Mouse (Mus musculus) monocyte, adult 59 days (primary cell): ENCODE measurements around the gene Zmynd15. TPM values are rescaled to one million over a fixed set of nuclear protein-coding genes. Genes with fewer than 3 reads are reported as not detected.

Experiments
- total RNA-seq, 2 experiments: library from RNA; stranded (reverse); gene quantifications; one replicate each; pipeline ENCODE4 v1.2.4; 2023

Zmynd15 gene
- total RNA-seq, result 1 to 10 TPM; 1.0 to 1.8 TPM

DNA sequence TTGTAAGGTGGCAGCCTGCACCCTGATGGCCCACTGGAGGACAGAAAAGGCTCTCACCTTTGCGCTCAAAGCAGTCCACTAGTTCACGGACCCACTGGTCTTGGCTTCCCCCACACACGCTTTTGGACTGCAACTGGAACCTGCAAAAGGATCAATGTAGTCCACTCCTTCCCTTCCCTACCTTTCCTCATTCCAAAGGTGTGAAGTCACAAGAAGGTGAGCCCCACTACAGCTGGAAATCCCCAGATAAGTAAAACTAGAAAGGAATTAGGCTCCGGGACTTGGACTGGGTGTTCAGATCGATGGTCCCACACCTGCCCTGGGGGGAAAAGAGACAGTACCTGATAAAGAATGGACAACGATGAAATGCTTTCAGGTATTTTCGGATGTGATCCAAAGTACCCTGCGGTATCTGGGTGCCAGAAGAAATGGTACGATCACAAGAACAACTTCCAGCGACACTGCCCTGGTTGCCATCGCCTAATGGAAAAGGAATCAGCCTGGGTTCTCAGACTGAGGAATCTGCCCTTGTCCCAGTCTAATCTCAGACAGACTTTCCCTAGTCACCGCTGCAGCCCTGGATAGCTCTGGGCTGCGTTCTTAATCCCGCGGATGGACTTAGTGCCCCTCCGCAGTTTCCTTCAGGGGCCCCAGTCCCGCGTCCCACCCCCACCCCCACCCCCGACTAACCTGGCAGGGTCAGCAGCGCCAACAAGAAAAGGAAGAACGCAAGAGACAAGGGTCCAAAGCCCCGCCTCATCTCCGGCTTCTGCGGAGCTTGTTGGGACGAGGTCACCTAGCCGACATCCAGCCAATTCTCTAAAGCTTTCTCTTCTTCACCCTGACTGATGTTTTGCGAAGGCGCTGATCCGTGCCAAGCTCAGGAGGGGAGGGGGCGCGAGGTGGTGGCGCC, at the start of gene Zmynd15:
Gene Zmynd15, plus strand, starts transcription at position 746 of the 913 bp plus-strand sequence.

DNA sequence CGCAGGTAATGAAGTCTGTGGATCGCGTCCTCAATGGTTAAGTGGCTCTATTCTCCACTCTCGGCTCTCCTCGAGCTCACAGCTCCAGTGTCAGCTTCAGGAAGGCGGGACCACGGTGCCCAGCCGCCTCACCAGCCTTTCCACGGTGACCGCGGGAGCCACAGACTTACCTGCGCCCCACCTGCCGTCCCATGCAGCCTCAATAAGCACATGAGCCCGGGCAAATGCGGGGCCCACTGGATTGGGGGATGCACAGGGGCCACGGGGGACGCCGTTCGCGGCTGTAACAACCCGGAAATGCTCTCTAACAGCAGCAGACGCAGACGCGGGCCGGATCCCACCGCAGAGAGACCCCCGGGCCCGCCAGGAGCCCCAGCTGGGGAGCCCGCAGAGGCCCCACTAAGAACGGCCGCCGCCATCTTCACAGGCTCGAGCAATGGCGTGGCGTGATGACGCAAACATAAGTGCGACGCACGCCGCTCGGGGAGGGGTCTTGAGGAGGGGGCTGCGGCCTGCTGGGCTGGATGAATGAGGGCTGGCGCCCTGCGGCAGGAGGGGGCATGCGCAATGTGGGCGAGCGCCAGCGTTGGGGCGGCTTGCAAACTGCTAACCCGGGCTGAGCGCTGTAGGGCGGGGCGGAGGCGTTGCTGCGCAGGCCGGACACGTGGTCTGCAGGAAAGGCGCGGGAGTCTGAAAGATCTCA, 49.5 kb upstream of the Zmynd15 start, which contains the start of gene Pelp1:
Gene Pelp1, minus strand, starts transcription at position 438 of the 703 bp plus-strand sequence.

DNA sequence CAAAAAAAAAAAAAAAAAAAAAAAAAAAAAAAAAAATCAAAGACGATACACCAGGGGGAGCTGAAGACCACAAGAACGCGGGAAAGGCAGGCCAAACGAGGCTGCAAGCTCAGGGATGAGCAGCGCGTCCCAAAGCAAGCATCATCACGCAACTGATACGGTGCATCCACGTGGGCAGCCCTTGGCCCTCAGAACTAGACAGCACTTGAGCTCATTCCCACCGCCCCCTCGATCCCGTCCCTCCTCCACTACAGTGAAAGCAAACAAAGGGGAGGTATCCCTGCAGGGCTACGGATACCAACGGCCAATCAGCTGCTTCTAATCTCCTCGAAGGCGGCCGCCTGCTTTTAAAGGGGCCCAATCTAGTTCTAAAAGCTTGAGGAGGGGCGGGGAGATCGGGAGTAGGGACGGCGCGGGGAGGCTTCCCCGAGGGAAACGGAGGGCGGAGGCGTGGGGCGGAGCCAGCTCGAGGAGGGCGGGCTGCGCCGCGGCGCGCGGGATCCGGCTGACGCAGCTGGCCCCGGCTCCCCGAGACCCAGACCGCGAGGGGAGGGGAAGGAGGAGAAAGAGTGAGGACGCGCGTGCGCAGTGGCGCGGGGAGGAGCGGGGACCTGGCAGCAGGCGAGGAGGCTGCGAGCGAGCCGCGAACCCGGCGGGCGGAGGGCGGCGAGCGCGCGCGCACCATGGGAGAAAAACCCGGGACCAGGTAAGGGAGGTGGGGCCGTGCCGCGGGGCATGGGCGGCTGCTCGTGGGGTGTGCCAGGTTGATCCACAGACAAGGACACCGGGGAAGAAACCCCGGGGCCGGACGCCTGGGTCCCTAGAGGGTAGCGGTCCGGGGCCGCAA, 27.0 kb upstream of the Zmynd15 start, which contains the start of gene Arrb2:
Gene Arrb2, plus strand, starts transcription at position 588 of the 847 bp plus-strand sequence.

DNA sequence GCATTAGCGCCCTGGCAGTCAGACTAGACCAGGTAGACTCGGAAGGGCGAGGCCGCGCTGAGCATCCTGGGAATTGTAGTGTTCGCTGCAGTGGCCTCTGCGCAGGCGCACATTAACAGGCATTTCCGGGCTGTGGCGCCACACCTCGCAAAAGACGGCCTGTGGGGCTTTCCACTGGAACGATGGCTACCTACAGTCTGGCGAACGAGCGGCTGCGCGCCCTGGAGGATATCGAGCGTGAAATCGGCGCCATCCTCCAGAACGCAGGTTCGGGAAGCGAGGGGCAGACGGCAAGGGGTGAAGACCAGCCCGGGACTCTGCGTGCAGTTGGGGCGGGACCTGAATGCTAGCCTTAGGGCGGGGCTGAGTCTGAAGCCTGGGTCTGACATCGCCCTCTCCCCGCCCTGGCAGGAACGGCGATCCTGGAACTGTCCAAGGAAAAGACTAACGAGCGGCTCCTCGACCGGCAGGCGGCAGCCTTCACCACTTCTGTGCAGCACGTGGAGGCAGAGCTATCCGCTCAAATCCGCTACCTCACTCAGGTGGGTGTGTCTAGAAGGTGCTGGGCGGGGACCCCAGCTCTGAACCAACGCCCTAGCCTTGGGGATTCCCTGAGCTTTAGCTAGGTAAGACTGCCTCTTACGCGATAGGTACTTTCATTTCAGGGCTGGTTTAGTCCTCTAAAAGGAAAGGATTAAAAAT, 7.3 kb upstream of the Zmynd15 start, which contains the start of gene Med11:
Gene Med11, plus strand, starts transcription at position 123 of the 702 bp plus-strand sequence.

DNA sequence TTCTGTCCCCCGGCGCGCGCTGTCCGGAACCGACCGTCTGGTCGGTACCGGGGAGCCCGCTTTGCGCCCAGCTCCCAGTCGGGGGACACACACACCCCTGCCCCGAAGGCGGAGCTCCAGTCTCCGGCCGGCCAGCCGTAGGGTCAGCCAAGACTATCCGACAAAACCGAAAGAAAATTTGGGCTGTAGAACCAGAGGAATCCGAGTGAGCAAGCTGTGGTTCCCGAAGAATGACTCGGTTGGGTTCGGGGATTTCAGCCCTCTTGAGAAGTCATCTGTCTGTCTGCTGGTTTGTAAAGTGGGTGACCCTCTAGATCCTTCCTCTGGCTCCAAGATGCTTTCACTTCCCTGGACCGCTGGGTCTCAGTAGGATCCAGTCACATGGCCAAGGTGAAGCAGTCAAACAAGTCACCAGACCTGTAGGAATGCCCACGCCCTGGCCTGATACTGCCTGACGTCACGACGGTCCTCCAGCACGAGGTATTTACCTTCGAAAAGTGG, 418 bp downstream of the Zmynd15 start, which contains the start of gene Cxcl16:
Gene Cxcl16, minus strand, starts transcription at position 384 of the 501 bp plus-strand sequence.

DNA sequence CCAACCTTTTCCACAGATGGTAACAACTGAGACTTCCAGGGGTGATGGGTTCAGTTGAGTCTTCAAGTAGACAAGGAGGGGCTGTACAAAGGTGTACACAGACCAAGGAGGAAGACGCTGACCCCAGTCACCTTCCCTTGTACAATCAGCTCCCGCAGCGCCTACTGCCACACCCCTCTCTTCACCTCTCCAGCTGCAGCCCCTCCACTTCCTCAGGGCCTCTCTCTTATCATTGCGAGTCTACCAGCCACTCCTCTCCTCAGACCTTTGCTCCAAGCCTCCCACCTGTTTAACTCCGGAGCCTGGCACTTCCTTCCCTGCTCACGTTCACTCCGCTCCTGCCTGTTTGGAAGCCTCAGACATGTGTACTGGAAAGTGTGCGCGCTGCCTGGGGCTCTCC, 45.7 kb downstream of the Zmynd15 start, which contains the start of gene Tm4sf5:
Gene Tm4sf5, plus strand, starts transcription at position 275 of the 400 bp plus-strand sequence.

DNA sequence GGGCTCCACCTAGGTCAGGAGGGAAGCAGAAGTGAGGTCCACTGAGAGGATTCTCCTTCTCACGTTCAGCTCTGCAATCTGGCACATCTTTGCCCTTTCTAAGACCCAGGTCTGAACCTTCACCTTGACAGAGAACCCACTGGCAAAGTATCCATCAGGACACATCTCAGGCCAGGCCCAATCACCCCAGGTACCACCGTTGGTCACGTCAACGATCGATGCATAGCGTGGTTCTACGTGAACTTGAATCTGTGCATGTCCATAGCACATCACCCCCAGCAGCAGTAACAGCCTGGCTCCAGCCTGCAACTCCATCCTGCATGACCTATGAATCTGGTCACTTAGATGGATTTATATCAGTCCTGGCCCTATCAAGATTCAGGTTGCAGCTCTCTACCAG, 55.1 kb downstream of the Zmynd15 start, which contains the start of gene Vmo1:
Gene Vmo1, minus strand, starts transcription at position 329 of the 400 bp plus-strand sequence.

Other genes starting within 250 kb of the Zmynd15 start
- gene Slc16a11, start 246.7 kb upstream of the Zmynd15 start, total RNA-seq, result not detected
- 1 to 10 TPM; 4.2 to 6.0 TPM for gene Slc16a13, start 238.4 kb upstream of the Zmynd15 start, total RNA-seq
- not detected for gene Bcl6b, start 229.6 kb upstream of the Zmynd15 start, total RNA-seq
- gene 0610010K14Rik, start 221.5 kb upstream of the Zmynd15 start, total RNA-seq, result 10 to 100 TPM; 43.5 to 48.2 TPM
- gene Gm21988, start 219.6 kb upstream of the Zmynd15 start, total RNA-seq, result 1 to 10 TPM; 4.6 to 5.0 TPM
- gene Rnasek, start 219.6 kb upstream of the Zmynd15 start, total RNA-seq, result 100 to 1,000 TPM; 119 to 173 TPM
- under 1 TPM in 1 of 2 experiments, not detected in 1; 0.21 TPM for gene Alox12, start 204.1 kb upstream of the Zmynd15 start, total RNA-seq
- gene Alox12e, start 136.8 kb upstream of the Zmynd15 start, total RNA-seq, result not detected
- gene Alox15, start 107.4 kb upstream of the Zmynd15 start, total RNA-seq, result 10 to 100 TPM; 12.3 to 36.9 TPM
- 10 to 100 TPM; 15.9 to 18.6 TPM for gene Pelp1, start 49.4 kb upstream of the Zmynd15 start, total RNA-seq
- gene Arrb2, start 26.8 kb upstream of the Zmynd15 start, total RNA-seq, result 100 to 1,000 TPM; 313 to 322 TPM
- gene Med11, start 7.5 kb upstream of the Zmynd15 start, total RNA-seq, result 10 to 100 TPM; 39.5 to 44.4 TPM
- gene Cxcl16, start 551 bp downstream of the Zmynd15 start, total RNA-seq, result 10 to 100 TPM; 51.6 to 62.4 TPM
- 1 to 10 TPM in 1 of 2 experiments, not detected in 1; 1.7 TPM for gene Tm4sf5, start 45.8 kb downstream of the Zmynd15 start, total RNA-seq
- not detected for gene Vmo1, start 55.2 kb downstream of the Zmynd15 start, total RNA-seq
- not detected for gene Gltpd2, start 59.8 kb downstream of the Zmynd15 start, total RNA-seq
- 100 to 1,000 TPM; 118 to 124 TPM for gene Psmb6, start 65.9 kb downstream of the Zmynd15 start, total RNA-seq
- gene Gm40193, start 73.5 kb downstream of the Zmynd15 start, total RNA-seq, result not detected
- 10 to 100 TPM; 19.1 to 19.5 TPM for gene Pld2, start 80.6 kb downstream of the Zmynd15 start, total RNA-seq
- 100 to 1,000 TPM; 215 to 216 TPM for gene Mink1, start 103.4 kb downstream of the Zmynd15 start, total RNA-seq
- gene 4930544D05Rik, start 156.4 kb downstream of the Zmynd15 start, total RNA-seq, result not detected
- not detected for gene Chrne, start 159.8 kb downstream of the Zmynd15 start, total RNA-seq
- gene Gp1ba, start 179.7 kb downstream of the Zmynd15 start, total RNA-seq, result not detected
- gene Rnf167, start 187.8 kb downstream of the Zmynd15 start, total RNA-seq, result 10 to 100 TPM; 75.4 to 76.7 TPM
- 10 to 100 TPM; 75.2 to 82.1 TPM for gene Slc25a11, start 188.0 kb downstream of the Zmynd15 start, total RNA-seq
- 1,000 to 10,000 TPM; 1,347 to 1,617 TPM for gene Pfn1, start 195.2 kb downstream of the Zmynd15 start, total RNA-seq
- gene Eno3, start 197.8 kb downstream of the Zmynd15 start, total RNA-seq, result 100 to 1,000 TPM; 117 to 142 TPM
- gene Spag7, start 210.0 kb downstream of the Zmynd15 start, total RNA-seq, result 10 to 100 TPM; 34.8 to 45.8 TPM
- 100 to 1,000 TPM; 102 to 115 TPM for gene Camta2, start 228.7 kb downstream of the Zmynd15 start, total RNA-seq
- not detected for gene Inca1, start 240.7 kb downstream of the Zmynd15 start, total RNA-seq
- gene Kif1c, start 241.1 kb downstream of the Zmynd15 start, total RNA-seq, result 10 to 100 TPM; 45.8 to 47.4 TPM